Mouse (Mus musculus): ENCODE results near the gene Ltbp1.

DNA sequence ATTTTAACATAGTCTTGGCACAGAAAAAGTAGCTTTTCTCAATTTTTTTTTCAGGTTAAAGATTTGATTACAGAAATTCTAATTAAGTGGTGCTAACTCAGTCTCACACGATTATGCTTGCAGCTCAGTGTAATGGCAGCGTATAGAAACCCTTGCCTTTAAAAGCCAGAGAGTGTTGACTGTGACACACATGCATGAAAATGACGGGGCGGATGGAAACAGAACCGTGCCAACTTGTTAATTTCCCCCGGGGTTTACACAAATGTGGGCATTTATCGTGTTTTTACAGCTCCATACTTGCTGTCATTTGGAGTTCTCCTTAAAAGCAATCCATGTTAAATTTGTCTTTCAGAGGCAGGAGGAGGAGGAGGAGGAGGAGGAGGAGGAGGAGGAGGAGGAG, 102.0 kb downstream of the Ltbp1 start:
- TF ChIP-seq CTCF (conservative IDR thresholded peaks at IDR 0.05; ENCODE audit: low read length) (no peak), POU5F1 (IDR thresholded peaks at IDR 0.05; ENCODE audit: borderline replicate concordance, low read length) (no peak), NANOG (IDR thresholded peaks at IDR 0.05; ENCODE audit: borderline replicate concordance, low read length) (no peak)

Measured in E14TG2a.4 (cell line).